Mouse (Mus musculus): ENCODE measurements around the gene Try5. TPM values are rescaled to one million over a fixed set of nuclear protein-coding genes. Genes with fewer than 3 reads are reported as not detected.
"Not testable (repeated sequence)": the region's sequence is repeated elsewhere in the genome, so short reads cannot be mapped to it uniquely, and the experiment has no call there.

The Try5 gene
- 0.47 and 0.60 TPM in 2 replicates for polyA plus RNA-seq (2014; fragmentation: Nextera tagmentation; extraction: Ambion mirVana)

GRCm38 (mm10) chr6:41316741-41317140 is at the start of gene Try5:
TSS of gene Try5 (minus strand) at chr6:41316841.
- not testable (repeated sequence) for H3K27ac ChIP-seq (ENCODE audit: low read depth, low read length); DNase-seq (ENCODE audit: low spot score); H3K27me3 ChIP-seq (replicated peaks; ENCODE audit: control insufficient read depth, insufficient read depth, low read length); ATAC-seq; H3K4me2 ChIP-seq (ENCODE audit: low read length); H3K36me3 ChIP-seq (ENCODE audit: control insufficient read depth, insufficient read depth, low read length); H3K4me3 ChIP-seq (ENCODE audit: low read depth, low read length); H3K9me3 ChIP-seq (replicated peaks; ENCODE audit: control insufficient read depth, low read length); H3K4me1 ChIP-seq (ENCODE audit: control insufficient read depth, insufficient read depth, low read length); H3K9ac ChIP-seq (ENCODE audit: low read length)
- WGBS, result 73% methylated on average over 3 of the region's 3 CpGs

GRCm38 (mm10) chr6:41353932-41354331 is 37.3 kb upstream of the Try5 start, which contains the start of gene Try10:
TSS of gene Try10 (plus strand) at chr6:41354105.
- no peak within 1 kb of the TSS for H3K27ac ChIP-seq (ENCODE audit: low read depth, low read length)
- H3K4me2 ChIP-seq (ENCODE audit: low read length), result no peak within 1 kb of the TSS
- no peaks in the 10 kb centered on the region for H3K36me3 ChIP-seq (ENCODE audit: control insufficient read depth, insufficient read depth, low read length)
- DNase-seq (ENCODE audit: low spot score), result no peak
- H3K4me1 ChIP-seq (ENCODE audit: control insufficient read depth, insufficient read depth, low read length), result no peaks in the 10 kb centered on the region
- H3K9me3 ChIP-seq (replicated peaks; ENCODE audit: control insufficient read depth, low read length), result no peaks in the 10 kb centered on the region
- H3K4me3 ChIP-seq (ENCODE audit: low read depth, low read length), result no peak within 1 kb of the TSS
- no peak within 1 kb of the TSS for H3K9ac ChIP-seq (ENCODE audit: low read length)
- no peak for ATAC-seq
- no peaks in the 10 kb centered on the region for H3K27me3 ChIP-seq (replicated peaks; ENCODE audit: control insufficient read depth, insufficient read depth, low read length)
- 83% methylated on average over 2 of the region's 2 CpGs for WGBS

- H3K4me3 ChIP-seq (ENCODE audit: low read depth, low read length), result no peak within 1 kb of the TSS
Measured at GRCm38 (mm10) chr6:41301969-41302368, 14.7 kb downstream of the Try5 start, which contains the start of gene Try4. TSS of gene Try4 (plus strand) at chr6:41302269.

GRCm38 (mm10) chr6:41298255-41298654 is 18.4 kb downstream of the Try5 start:
- Histone ChIP-seq H3K9me3 (replicated peaks; ENCODE audit: control insufficient read depth, low read length) (no peaks in the 10 kb centered on the region), H3K27me3 (replicated peaks; ENCODE audit: control insufficient read depth, insufficient read depth, low read length) (no peaks in the 10 kb centered on the region), H3K27ac (ENCODE audit: low read depth, low read length) (no peak overlapping the region), H3K4me1 (ENCODE audit: control insufficient read depth, insufficient read depth, low read length) (no peaks in the 10 kb centered on the region), H3K4me2 (ENCODE audit: low read length) (no peak overlapping the region), H3K4me3 (ENCODE audit: low read depth, low read length) (no peak overlapping the region), H3K9ac (ENCODE audit: low read length) (no peak overlapping the region), H3K36me3 (ENCODE audit: control insufficient read depth, insufficient read depth, low read length) (no peaks in the 10 kb centered on the region)
- WGBS, result 16% methylated on average over 1 of the region's 1 CpGs
- ATAC-seq (no peak), DNase-seq (ENCODE audit: low spot score) (no peak)

More at GRCm38 (mm10) chr6:41301969-41302368, 14.7 kb downstream of the Try5 start, which contains the start of gene Try4:
- Histone ChIP-seq H3K9me3 (replicated peaks; ENCODE audit: control insufficient read depth, low read length) (no peaks in the 10 kb centered on the region), H3K27me3 (replicated peaks; ENCODE audit: control insufficient read depth, insufficient read depth, low read length) (no peaks in the 10 kb centered on the region), H3K9ac (ENCODE audit: low read length) (no peak within 1 kb of the TSS), H3K27ac (ENCODE audit: low read depth, low read length) (no peak within 1 kb of the TSS), H3K4me1 (ENCODE audit: control insufficient read depth, insufficient read depth, low read length) (no peaks in the 10 kb centered on the region), H3K4me2 (ENCODE audit: low read length) (no peak within 1 kb of the TSS), H3K36me3 (ENCODE audit: control insufficient read depth, insufficient read depth, low read length) (no peaks in the 10 kb centered on the region)
- DNase-seq (ENCODE audit: low spot score), result no peak
- WGBS, result 64% methylated on average over 1 of the region's 1 CpGs
- no peak for ATAC-seq

- Histone ChIP-seq H3K4me1 (ENCODE audit: control insufficient read depth, insufficient read depth, low read length) (no peaks in the 10 kb centered on the region), H3K4me3 (ENCODE audit: low read depth, low read length) (no peak overlapping the region), H3K9me3 (replicated peaks; ENCODE audit: control insufficient read depth, low read length) (no peaks in the 10 kb centered on the region), H3K27ac (ENCODE audit: low read depth, low read length) (no peak overlapping the region), H3K27me3 (replicated peaks; ENCODE audit: control insufficient read depth, insufficient read depth, low read length) (no peaks in the 10 kb centered on the region), H3K36me3 (ENCODE audit: control insufficient read depth, insufficient read depth, low read length) (no peaks in the 10 kb centered on the region), H3K4me2 (ENCODE audit: low read length) (no peak overlapping the region), H3K9ac (ENCODE audit: low read length) (no peak overlapping the region)
- WGBS, result 85% methylated on average over 6 of the region's 6 CpGs
- ATAC-seq, result no peak
- DNase-seq (ENCODE audit: low spot score), result peak; percentile 0
Measured at GRCm38 (mm10) chr6:41266140-41266539, 50.5 kb downstream of the Try5 start.

- Histone ChIP-seq H3K4me3 (ENCODE audit: low read depth, low read length) (no peak overlapping the region), H3K27ac (ENCODE audit: low read depth, low read length) (no peak overlapping the region), H3K4me1 (ENCODE audit: control insufficient read depth, insufficient read depth, low read length) (no peaks in the 10 kb centered on the region), H3K27me3 (replicated peaks; ENCODE audit: control insufficient read depth, insufficient read depth, low read length) (no peaks in the 10 kb centered on the region), H3K36me3 (ENCODE audit: control insufficient read depth, insufficient read depth, low read length) (no peaks in the 10 kb centered on the region), H3K9me3 (replicated peaks; ENCODE audit: control insufficient read depth, low read length) (no peaks in the 10 kb centered on the region), H3K9ac (ENCODE audit: low read length) (no peak overlapping the region), H3K4me2 (ENCODE audit: low read length) (no peak overlapping the region)
- 35% methylated on average over 3 of the region's 3 CpGs for WGBS
- DNase-seq (ENCODE audit: low spot score) (peak; percentile 57), ATAC-seq (no peak)
Measured at GRCm38 (mm10) chr6:41262796-41263195, 53.8 kb downstream of the Try5 start.

Other genes with a start within 250 kb of the Try5 start
- not detected in 2 replicates for gene Try4, start 14.6 kb downstream of the Try5 start, polyA plus RNA-seq (2014; fragmentation: Nextera tagmentation; extraction: Ambion mirVana)
- not detected in 2 replicates for gene Try10, start 37.3 kb upstream of the Try5 start, polyA plus RNA-seq (2014; fragmentation: Nextera tagmentation; extraction: Ambion mirVana)
- gene Prss3, start 60.8 kb upstream of the Try5 start, polyA plus RNA-seq (2014; fragmentation: Nextera tagmentation; extraction: Ambion mirVana), result not detected in 2 replicates
- gene Gm5771, start 75.5 kb upstream of the Try5 start, polyA plus RNA-seq (2014; fragmentation: Nextera tagmentation; extraction: Ambion mirVana), result not detected in 2 replicates
- gene Gm10334, start 129.3 kb upstream of the Try5 start, polyA plus RNA-seq (2014; fragmentation: Nextera tagmentation; extraction: Ambion mirVana), result not detected in 2 replicates
- gene Prss1, start 142.1 kb upstream of the Try5 start, polyA plus RNA-seq (2014; fragmentation: Nextera tagmentation; extraction: Ambion mirVana), result not detected in 2 replicates
- gene Prss2, start 204.9 kb upstream of the Try5 start, polyA plus RNA-seq (2014; fragmentation: Nextera tagmentation; extraction: Ambion mirVana), result not detected in 2 replicates

All from forebrain, embryonic 14.5 days (tissue).